Mouse (Mus musculus) liver, postnatal 0 days (tissue): ENCODE results near the gene Hbs1l. TPM values are rescaled to one million over a fixed set of nuclear protein-coding genes. Genes with fewer than 3 reads are reported as not detected.
A peak's percentile ranks its signal among the peaks of the same experiment; 100 is the strongest.

Experiments
- ATAC-seq: fragments of 200-750 bp; cut with Nextera tagmentation; 2 replicates; pipeline ENCODE4 v1.8.0; 2017; ENCODE audit warnings: mild to moderate bottlenecking, moderate library complexity
- DNase-seq: peaks from one replicate; pipeline ENCODE4 v3.0.0-alpha.2; 2016
- H3K27ac ChIP-seq: fragments of 300-500 bp; sonication (generic); 2 replicates; pipeline ENCODE4 v1.5.1; 2014; ENCODE audit warnings: antibody characterized with exemption, moderate library complexity, mild to moderate bottlenecking, low read depth
- H3K27me3 ChIP-seq: fragments of 300-500 bp; sonication (generic); 2 replicates; pipeline ENCODE4 v1.6.1; 2014; ENCODE audit warnings: low read length, control low read depth, mixed read lengths; ENCODE audit not compliant: insufficient read depth
- H3K36me3 ChIP-seq: fragments of 300-500 bp; sonication (generic); replicated peaks from 2 replicates; pipeline ENCODE4 v1.6.1; 2014; ENCODE audit warnings: mild to moderate bottlenecking, control low read depth, low read length, moderate library complexity, mixed read lengths; ENCODE audit not compliant: insufficient read depth
- H3K4me1 ChIP-seq: fragments of 300-500 bp; sonication (generic); 2 replicates; pipeline ENCODE4 v1.6.1; 2014; ENCODE audit warnings: antibody characterized with exemption, mild to moderate bottlenecking, control low read depth; ENCODE audit not compliant: insufficient read depth
- H3K4me2 ChIP-seq: fragments of 300-500 bp; sonication (generic); 2 replicates; pipeline ENCODE4 v1.6.1; 2014; ENCODE audit warnings: low read depth, mild to moderate bottlenecking, low read length, moderate library complexity, mixed read lengths
- H3K4me3 ChIP-seq: fragments of 300-500 bp; sonication (generic); 2 replicates; pipeline ENCODE4 v1.5.1; 2014; ENCODE audit warnings: low read depth, low read length
- H3K9ac ChIP-seq: fragments of 300-500 bp; sonication (generic); replicated peaks from 2 replicates; pipeline ENCODE4 v1.6.1; 2014; ENCODE audit warnings: mild to moderate bottlenecking, moderate library complexity
- H3K9me3 ChIP-seq: fragments of 300-500 bp; sonication (generic); 2 replicates; pipeline ENCODE4 v1.6.1; 2016; ENCODE audit warnings: mild to moderate bottlenecking, control low read depth, low read length, mixed read lengths
- CTCF ChIP-seq: sonication (generic); IDR thresholded peaks from 2 replicates; pipeline ENCODE4 v1.5.1; 2016; ENCODE audit warnings: antibody characterized with exemption, low read depth
- EP300 ChIP-seq: IDR thresholded peaks from 2 replicates; pipeline ENCODE4 v1.6.1; 2016; ENCODE audit warnings: antibody characterized with exemption, low read depth, mild to moderate bottlenecking
- WGBS: fragments of 180-500 bp; shearing (Covaris S2); extraction: QIAGEN DNeasy Blood & Tissue Kit; methylation state at CpG from one replicate; pipeline ENCODE4 v1.1.7; 2014; ENCODE audit not compliant: insufficient replicate concordance; 5-methylcytosine and 5-hydroxymethylcytosine counted together
- polyA plus RNA-seq: library from polyadenylated mRNA; unstranded; fragments of >200 nt; fragmentation: Nextera tagmentation; extraction: Ambion mirVana; gene quantifications from 2 replicates; pipeline ENCODE4 v1.2.1, GENCODE M21; 2015

Gene Hbs1l
- polyA plus RNA-seq, 1 experiment from 2014 or later: 50.9 TPM

GRCm38 (mm10) chr10:21295397-21295758 is 401 bp upstream of the Hbs1l start:
- H3K4me2 ChIP-seq: peak overlapping the region; percentile 79
- peak overlapping the region; percentile 90 for H3K27ac ChIP-seq
- H3K36me3 ChIP-seq: peaks cover 17% of the 10 kb centered on the region
- H3K9me3 ChIP-seq: no peaks in the 10 kb centered on the region
- H3K4me1 ChIP-seq: peaks cover 18% of the 10 kb centered on the region
- H3K9ac ChIP-seq: peak overlapping the region; percentile 21
- DNase-seq (no peak), ATAC-seq (no peak)
- TF ChIP-seq CTCF (no peak), EP300 (no peak; the same call in 1 of the 2 replicates)
- H3K4me3 ChIP-seq: peak overlapping the region; percentile 99
- 38% methylated on average over 4 of the region's 4 CpGs for WGBS
- no peaks in the 10 kb centered on the region for H3K27me3 ChIP-seq

GRCm38 (mm10) chr10:21298972-21299371 is 3.2 kb downstream of the Hbs1l start:
- WGBS: 75% methylated on average over 2 of the region's 2 CpGs
- Histone ChIP-seq H3K4me1 (peaks cover 18% of the 10 kb centered on the region), H3K36me3 (peaks cover 47% of the 10 kb centered on the region), H3K4me3 (no peak overlapping the region), H3K27ac (no peak overlapping the region), H3K27me3 (no peaks in the 10 kb centered on the region), H3K9me3 (no peaks in the 10 kb centered on the region), H3K4me2 (no peak overlapping the region; the same call in 1 of the 2 replicates), H3K9ac (no peak overlapping the region)
- no peak for TF ChIP-seq EP300
- TF ChIP-seq CTCF: no peak
- no peak for ATAC-seq
- no peak for DNase-seq

- Histone ChIP-seq H3K36me3 (peaks cover 68% of the 10 kb centered on the region), H3K27me3 (no peaks in the 10 kb centered on the region), H3K4me1 (peaks cover 11% of the 10 kb centered on the region), H3K9ac (no peak overlapping the region), H3K9me3 (no peaks in the 10 kb centered on the region), H3K4me3 (no peak overlapping the region), H3K4me2 (no peak overlapping the region), H3K27ac (no peak overlapping the region)
- DNase-seq (no peak), ATAC-seq (no peak)
- TF ChIP-seq EP300: no peak
- TF ChIP-seq CTCF: no peak
- 77% methylated on average over 7 of the region's 7 CpGs for WGBS
Observed at GRCm38 (mm10) chr10:21301822-21302221, 6.0 kb downstream of the Hbs1l start.

GRCm38 (mm10) chr10:21304672-21305632 is 9.2 kb downstream of the Hbs1l start:
- no peak overlapping the region for H3K27ac ChIP-seq
- ATAC-seq (no peak), DNase-seq (no peak)
- no peaks in the 10 kb centered on the region for H3K9me3 ChIP-seq
- no peak overlapping the region for H3K4me3 ChIP-seq
- H3K4me2 ChIP-seq: no peak overlapping the region
- 85% methylated on average over 11 of the region's 11 CpGs for WGBS
- H3K27me3 ChIP-seq: no peaks in the 10 kb centered on the region
- H3K4me1 ChIP-seq: no peaks in the 10 kb centered on the region
- TF ChIP-seq EP300: no peak
- TF ChIP-seq CTCF: no peak
- H3K36me3 ChIP-seq: peaks cover 57% of the 10 kb centered on the region
- no peak overlapping the region for H3K9ac ChIP-seq

- no peak for DNase-seq
- 79% methylated on average over 4 of the region's 4 CpGs for WGBS
Observed at GRCm38 (mm10) chr10:21313732-21314131, 18.0 kb downstream of the Hbs1l start.

GRCm38 (mm10) chr10:21316123-21316522 is 20.3 kb downstream of the Hbs1l start:
- no peak for ATAC-seq

More at GRCm38 (mm10) chr10:21313732-21314131, 18.0 kb downstream of the Hbs1l start:
- H3K36me3 ChIP-seq: peaks cover 16% of the 10 kb centered on the region
- H3K4me1 ChIP-seq: no peaks in the 10 kb centered on the region
- no peak overlapping the region for H3K4me3 ChIP-seq
- no peaks in the 10 kb centered on the region for H3K27me3 ChIP-seq
- H3K27ac ChIP-seq: no peak overlapping the region
- TF ChIP-seq EP300 (no peak), CTCF (no peak)
- no peak overlapping the region for H3K9ac ChIP-seq
- ATAC-seq: no peak
- no peak overlapping the region for H3K4me2 ChIP-seq
- H3K9me3 ChIP-seq: no peaks in the 10 kb centered on the region

More at GRCm38 (mm10) chr10:21316123-21316522, 20.3 kb downstream of the Hbs1l start:
- Histone ChIP-seq H3K4me2 (no peak overlapping the region), H3K9ac (no peak overlapping the region), H3K9me3 (no peaks in the 10 kb centered on the region), H3K27me3 (no peaks in the 10 kb centered on the region), H3K4me3 (no peak overlapping the region), H3K4me1 (no peaks in the 10 kb centered on the region), H3K36me3 (peaks cover 20% of the 10 kb centered on the region), H3K27ac (no peak overlapping the region)
- WGBS: 95% methylated on average over 1 of the region's 1 CpGs
- no peak for DNase-seq
- TF ChIP-seq CTCF: no peak
- TF ChIP-seq EP300: no peak
